Mouse (Mus musculus): ENCODE results near the gene Mlh3. TPM values are rescaled to one million over a fixed set of nuclear protein-coding genes. Genes with fewer than 3 reads are reported as not detected.
A peak's percentile ranks its signal among the peaks of the same experiment; 100 is the strongest.

The Mlh3 gene
- total RNA-seq, 4 experiments from 2014 or later, result 10.8 to 12.1 (median 11.7) TPM

GRCm38 (mm10) chr12:85233376-85234358, 36.7 kb downstream of the Mlh3 start:
- DNase-seq (ENCODE audit: low spot score in 2 of 2), result no peak

DNA sequence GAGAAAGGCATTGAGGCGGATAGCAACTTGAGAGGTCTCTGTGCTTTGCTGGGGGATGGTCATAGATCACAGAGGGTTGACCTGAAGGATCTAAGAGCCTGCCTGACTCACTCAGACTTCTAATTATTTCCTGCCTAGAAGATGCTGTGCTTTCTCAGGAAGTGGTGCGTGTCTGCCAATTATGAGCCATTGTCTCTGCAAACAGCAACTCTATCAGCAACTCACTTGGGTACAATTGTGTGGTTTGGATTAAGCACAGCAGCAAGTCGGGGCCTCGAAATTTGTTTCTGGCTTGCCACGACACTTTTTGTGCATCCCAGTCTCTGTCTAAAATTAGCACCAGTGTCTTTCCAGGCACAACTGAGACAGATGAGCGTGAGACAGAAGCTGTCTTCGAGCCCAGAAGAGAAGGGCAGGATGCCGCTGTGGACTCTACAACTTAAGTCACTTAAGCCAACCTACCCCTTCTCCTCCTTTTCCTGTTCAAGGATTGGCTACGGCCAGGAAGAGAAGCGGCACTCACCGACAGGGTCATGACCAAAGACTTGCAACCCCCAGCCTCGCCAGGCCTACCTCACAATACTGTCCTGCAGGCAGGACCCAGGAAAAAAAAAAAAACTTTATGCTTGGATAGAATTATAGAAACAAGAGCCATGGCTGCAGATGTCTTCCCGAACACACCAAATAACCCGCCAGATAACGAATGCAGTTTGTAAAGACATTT, 42.4 kb downstream of the Mlh3 start:
- no peak for DNase-seq (ENCODE audit: low spot score in 2 of 2)

GRCm38 (mm10) chr12:85227227-85227626, 43.2 kb downstream of the Mlh3 start:
- DNase-seq (ENCODE audit: low spot score in 2 of 2), result peak; percentile 34 to 58

DNA sequence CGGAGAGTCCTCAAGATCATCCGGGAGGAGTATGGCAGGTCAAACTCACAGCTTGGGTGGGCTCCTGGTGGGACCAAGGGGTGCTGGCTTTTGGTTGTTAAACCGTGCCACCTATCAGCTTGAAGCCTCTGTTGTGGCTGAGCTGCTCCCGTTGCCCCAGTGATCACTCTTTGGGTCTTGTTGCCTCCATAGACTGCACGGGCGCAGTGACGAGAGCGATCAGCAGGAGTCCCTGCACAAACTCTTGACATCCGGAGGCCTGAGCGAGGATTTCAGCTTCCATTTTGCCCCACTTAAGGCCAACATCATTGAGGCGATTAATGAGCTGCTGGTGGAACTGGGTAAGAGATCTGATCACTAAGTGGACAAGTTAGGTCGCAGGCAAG, 50.5 kb downstream of the Mlh3 start:
- DNase-seq (ENCODE audit: low spot score in 2 of 2), result no peak

- peak; percentile 98 to 99 for DNase-seq (ENCODE audit: low spot score in 2 of 2)
Measured at GRCm38 (mm10) chr12:85219236-85219904, 51.0 kb downstream of the Mlh3 start, which contains the start of gene Eif2b2. Gene Eif2b2 (plus strand): TSS chr12:85219481.

- no peak for DNase-seq (ENCODE audit: low spot score in 2 of 2)
Measured at GRCm38 (mm10) chr12:85217733-85218310, 52.6 kb downstream of the Mlh3 start.

GRCm38 (mm10) chr12:85215031-85215430, 55.4 kb downstream of the Mlh3 start:
- no peak for DNase-seq (ENCODE audit: low spot score in 2 of 2)

GRCm38 (mm10) chr12:85208687-85209199, 61.7 kb downstream of the Mlh3 start:
- no peak for DNase-seq (ENCODE audit: low spot score in 2 of 2)

DNA sequence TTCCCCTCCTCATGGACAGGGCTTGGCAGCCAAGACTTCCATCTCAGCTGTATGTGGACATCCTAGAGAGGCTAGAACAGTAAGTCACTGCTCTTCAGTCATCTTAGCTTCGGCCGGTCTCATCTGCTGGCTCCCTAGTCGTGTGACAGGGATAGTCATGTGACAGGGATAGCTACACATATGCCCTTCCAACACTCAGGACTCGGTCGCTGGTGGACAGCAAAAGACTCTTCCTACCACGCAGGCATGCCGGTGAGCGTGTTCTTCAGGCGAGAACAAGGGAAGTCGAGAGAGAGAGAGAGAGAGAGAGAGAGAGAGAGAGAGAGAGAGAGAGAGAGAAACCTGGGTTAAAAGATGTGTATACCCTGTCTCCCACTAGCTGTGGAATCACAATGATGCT, 65.0 kb downstream of the Mlh3 start:
- no peak for DNase-seq (ENCODE audit: low spot score in 2 of 2)

DNA sequence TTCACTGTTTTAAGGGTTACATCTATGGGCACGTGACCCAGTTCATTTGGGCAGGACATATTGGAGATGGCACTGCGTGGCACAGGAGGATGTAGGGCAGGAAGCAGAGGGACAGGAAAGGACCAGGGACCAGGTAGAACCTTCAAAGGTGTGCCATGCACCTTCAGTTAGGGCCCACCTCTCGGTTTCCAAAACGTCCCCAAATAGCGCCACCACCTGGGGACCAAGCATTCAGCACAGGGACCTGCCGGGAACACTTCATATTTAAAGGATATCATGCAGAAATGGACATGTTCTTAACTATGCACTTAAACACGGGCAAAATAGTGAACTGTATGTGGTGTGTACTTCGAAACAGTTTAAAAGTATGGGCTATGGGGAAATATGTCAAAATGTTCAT, 66.3 kb downstream of the Mlh3 start:
- no peak for DNase-seq (ENCODE audit: low spot score in 2 of 2)

GRCm38 (mm10) chr12:85203699-85204098, 66.7 kb downstream of the Mlh3 start:
- no peak for DNase-seq (ENCODE audit: low spot score in 2 of 2)

- no peak for DNase-seq (ENCODE audit: low spot score in 2 of 2)
Measured at GRCm38 (mm10) chr12:85202191-85202590, 68.2 kb downstream of the Mlh3 start.

DNA sequence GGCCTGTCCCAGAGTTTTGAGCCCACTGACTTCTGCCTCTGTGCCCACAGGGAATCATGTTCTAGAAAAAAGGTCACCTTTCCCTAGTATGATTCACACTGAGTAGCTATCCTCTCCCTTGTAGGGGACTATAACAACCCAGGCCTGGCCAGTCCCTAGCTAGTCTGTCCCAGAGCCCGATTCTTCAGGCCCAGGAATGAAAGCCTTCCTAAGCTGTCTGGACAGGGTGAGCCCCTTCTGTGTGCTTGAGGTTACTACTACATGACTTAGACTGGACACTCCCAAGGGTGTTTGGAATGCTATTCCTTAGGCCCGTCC, 68.6 kb downstream of the Mlh3 start:
- DNase-seq (ENCODE audit: low spot score in 2 of 2), result no peak

GRCm38 (mm10) chr12:85200929-85201829, 69.2 kb downstream of the Mlh3 start:
- no peak for DNase-seq (ENCODE audit: low spot score in 2 of 2)

GRCm38 (mm10) chr12:85199954-85200353, 70.4 kb downstream of the Mlh3 start:
- no peak for DNase-seq (ENCODE audit: low spot score in 2 of 2)

DNA sequence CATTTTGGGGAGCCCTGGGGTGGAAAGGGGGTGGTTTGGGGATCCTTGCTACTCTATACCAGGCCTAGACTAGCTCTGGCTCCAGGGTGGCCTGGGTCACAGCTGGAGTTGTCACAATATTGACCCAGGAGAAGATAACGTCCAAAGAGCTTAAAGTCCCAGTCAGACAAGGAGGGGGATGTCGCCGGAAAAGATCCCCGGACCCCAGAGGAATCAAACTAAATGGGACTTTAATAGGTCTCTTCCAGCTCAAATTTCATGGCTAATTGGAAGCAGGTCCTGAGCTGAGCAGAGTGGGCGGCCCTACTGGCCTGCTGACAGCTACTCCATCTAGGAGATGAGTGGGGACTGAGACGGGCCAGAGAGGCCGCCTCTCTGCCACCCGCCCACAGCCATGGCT, 72.5 kb downstream of the Mlh3 start:
- no peak for DNase-seq (ENCODE audit: low spot score in 2 of 2)

DNA sequence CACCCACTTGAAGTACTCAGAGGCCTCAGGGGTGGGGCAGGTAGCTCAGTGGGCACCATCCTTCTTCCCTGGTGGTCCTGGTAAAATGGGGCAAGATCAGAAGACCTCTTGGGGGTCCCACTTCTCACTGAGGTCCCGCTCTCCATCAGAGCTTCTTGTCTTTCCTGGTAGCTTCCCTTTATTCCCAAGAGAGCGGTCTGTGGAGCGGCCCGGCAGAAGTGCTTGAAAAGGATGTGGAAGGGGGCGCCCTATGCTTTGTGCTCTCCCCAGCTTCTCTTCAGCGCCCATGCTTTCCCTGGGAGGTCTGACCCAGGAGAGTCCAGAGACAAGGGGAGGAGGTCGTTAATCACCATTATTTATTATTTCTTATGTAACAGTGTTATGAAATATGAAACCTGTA, 73.0 kb downstream of the Mlh3 start:
- DNase-seq (ENCODE audit: low spot score in 2 of 2), result no peak

GRCm38 (mm10) chr12:85196191-85196590, 74.2 kb downstream of the Mlh3 start:
- DNase-seq (ENCODE audit: low spot score in 2 of 2), result no peak

GRCm38 (mm10) chr12:85195086-85195485, 75.3 kb downstream of the Mlh3 start:
- DNase-seq (ENCODE audit: low spot score in 2 of 2), result no peak

- peak; percentile 83 to 88 for DNase-seq (ENCODE audit: low spot score in 2 of 2)
Measured at GRCm38 (mm10) chr12:85194623-85195018, 75.8 kb downstream of the Mlh3 start.
